Mouse (Mus musculus): Measurements from ENCODE around the gene Sv2c.

DNA sequence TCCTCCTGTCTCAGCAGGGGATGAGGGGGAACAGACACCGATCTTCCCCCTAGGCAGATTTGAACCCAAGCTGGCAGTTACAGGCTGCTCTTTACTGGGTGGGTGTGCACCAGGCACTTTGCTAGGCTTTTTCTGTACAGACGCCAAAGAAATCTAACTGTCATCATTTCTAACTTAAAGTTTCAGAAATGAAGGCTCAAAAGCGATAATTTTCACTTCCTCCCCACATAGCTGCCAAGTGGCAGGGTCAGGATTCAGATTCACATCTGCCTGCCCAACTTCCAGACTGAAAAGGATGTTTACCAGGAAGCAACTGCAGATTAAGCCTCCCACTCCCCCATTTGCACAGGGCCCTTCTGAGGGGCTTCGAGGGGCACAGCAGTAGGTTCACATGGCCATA lies 183.0 kb downstream of the Sv2c start:
- TF ChIP-seq CTCF (IDR thresholded peaks at IDR 0.05; ENCODE audit: low read depth) = no peak
- TF ChIP-seq EP300 (IDR thresholded peaks at IDR 0.05; ENCODE audit: low read depth) = no peak
